Mouse (Mus musculus): ENCODE measurements around the gene Gpr152.
"Not testable (repeated sequence)": the region's sequence is repeated elsewhere in the genome, so short reads cannot be mapped to it uniquely, and the experiment has no call there.

Gpr152 gene

DNA sequence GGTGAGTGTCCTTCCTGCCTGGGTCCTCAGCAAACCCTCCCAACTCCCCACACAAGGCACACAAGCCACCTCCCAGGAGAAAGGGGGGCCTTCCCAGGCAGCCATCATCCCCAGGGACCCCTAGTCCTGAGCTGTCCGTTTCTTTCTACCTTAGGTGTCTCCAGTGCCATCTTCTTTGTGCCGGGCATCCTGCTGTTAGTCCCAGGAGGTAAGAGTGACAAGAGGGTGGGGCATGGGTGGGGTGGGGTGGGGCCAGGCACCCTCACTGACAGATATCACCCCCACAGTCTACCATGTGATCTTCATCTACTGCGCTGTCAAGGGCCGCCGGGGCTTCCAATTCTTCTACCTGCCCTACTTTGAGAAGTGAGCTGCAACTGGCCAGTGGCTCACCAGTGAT is 8.5 kb upstream of the Gpr152 start:
- DNase-seq (ENCODE audit: low spot score in 2 of 2): no peak

DNA sequence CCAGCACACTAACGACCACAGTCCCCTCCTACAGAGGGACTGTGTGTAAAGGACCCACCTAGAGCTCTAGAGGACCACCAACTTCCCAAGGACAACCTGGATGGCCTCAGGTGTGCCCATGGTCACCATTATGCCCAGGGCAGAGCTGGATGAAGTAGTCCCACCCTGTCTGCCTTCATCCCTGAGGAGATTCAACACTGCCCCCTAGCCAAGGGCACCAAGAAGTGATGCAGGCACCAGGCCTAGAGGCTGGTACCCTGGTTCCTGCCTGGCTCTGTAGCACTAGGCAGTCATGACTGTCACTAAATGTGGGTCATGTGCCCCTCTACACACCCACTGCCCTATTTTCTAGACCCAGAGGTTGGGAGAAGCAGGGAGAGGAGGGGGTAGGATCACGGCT is 7.8 kb upstream of the Gpr152 start:
- no peak for DNase-seq (ENCODE audit: low spot score in 2 of 2)

DNA sequence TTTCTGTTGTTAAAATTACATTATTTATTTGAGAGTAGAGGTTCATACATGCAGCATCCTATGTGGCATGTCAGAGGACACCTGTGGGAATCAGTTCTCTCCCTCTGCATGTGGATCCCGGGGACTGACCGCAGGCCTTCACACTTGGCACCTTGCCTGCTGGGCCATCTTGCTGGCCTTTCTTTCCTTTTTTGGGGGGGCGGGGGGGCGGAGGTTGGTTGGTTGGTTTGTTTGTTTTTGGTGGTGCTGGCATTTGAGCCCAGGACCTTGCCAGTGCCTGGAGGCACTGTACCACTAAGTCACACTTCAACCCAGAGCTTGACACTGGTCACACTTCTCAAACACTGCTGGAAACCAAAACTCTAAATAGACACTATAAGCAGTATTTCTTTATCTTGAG is 5.2 kb upstream of the Gpr152 start:
- DNase-seq (ENCODE audit: low spot score in 2 of 2): no peak

GRCm38 (mm10) chr19:4135229-4135962 is 4.2 kb upstream of the Gpr152 start:
- not testable (repeated sequence) for DNase-seq (ENCODE audit: low spot score in 2 of 2)

GRCm38 (mm10) chr19:4135963-4136345 is 3.6 kb upstream of the Gpr152 start:
- DNase-seq (ENCODE audit: low spot score in 2 of 2): not testable (repeated sequence)

- DNase-seq (ENCODE audit: low spot score in 2 of 2): no peak
Measured at GRCm38 (mm10) chr19:4136463-4136862, 3.1 kb upstream of the Gpr152 start.

- DNase-seq (ENCODE audit: low spot score in 2 of 2): no peak
Measured at GRCm38 (mm10) chr19:4137913-4138312, 1.7 kb upstream of the Gpr152 start.

GRCm38 (mm10) chr19:4140147-4140546 is 560 bp downstream of the Gpr152 start:
- no peak for DNase-seq (ENCODE audit: low spot score in 2 of 2)

DNA sequence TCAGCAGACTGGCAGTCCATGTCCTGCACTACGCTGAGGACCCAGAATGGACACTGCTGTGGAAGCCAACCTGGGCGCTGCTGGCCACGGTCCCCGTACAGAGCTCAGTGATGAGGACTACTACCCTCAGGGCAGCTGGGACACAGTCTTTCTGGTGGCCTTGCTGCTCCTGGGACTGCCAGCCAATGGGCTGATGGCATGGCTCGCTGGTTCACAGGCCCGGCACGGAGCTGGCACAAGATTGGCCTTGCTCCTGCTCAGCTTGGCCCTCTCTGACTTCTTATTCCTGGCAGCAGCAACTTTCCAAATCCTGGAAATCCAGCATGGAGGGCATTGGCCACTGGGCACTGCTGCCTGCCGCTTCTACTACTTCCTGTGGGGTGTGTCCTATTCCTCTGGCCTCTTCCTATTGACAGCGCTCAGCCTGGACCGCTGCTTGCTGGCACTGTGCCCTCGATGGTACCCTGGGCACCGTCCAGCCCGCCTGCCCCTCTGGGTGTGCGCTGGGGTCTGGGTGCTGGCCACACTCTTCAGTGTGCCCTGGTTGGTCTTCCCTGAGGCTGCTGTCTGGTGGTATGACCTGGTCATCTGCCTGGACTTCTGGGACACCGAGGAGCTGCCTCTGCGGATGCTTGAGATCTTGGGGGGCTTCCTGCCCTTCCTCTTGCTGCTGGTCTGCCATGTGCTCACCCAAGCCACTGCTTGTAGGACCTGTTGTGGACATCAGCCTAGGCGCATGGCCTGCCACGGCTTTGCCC is 3.0 kb downstream of the Gpr152 start:
- no peak for DNase-seq (ENCODE audit: low spot score in 2 of 2)

GRCm38 (mm10) chr19:4143759-4144268 is 4.2 kb downstream of the Gpr152 start, which contains the start of gene Cabp4:
Cabp4 (minus strand) TSS chr19:4144033.
- no peak for DNase-seq (ENCODE audit: low spot score in 2 of 2)

- no peak for DNase-seq (ENCODE audit: low spot score in 2 of 2)
Measured at GRCm38 (mm10) chr19:4144550-4145498, 5.2 kb downstream of the Gpr152 start.

GRCm38 (mm10) chr19:4145936-4146335 is 6.3 kb downstream of the Gpr152 start:
- DNase-seq (ENCODE audit: low spot score in 2 of 2): no peak

DNA sequence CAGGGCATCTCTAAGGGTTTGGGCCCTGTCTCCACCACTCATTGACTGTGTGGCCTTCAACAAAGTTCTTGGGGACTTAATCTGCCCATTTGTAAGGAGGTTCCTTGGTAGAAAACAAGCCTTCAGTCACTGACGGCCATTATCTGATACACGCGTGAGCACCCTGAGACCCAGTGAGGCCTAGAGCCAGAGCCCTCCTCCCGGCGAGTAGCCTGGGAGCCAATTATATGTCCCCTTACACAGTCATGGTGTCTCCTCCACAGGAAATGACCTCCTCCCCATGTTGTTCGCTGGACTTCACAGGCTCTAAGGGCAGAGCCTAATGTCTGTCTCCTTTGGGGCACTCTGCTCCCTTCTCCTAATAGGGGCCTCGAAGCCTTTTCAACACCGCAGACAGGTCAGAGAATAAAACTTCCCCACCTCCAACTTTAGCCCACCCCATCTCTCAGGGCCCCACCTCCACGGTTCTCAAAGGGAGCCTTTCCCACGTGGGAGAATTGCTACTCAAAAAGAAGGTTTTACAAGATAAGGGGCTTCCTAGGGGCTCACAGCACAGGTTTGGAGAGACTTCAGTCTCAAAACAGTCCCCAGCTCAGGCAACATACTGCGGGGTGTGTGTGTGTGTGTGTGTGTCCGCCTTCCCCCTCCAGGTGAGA is 6.9 kb downstream of the Gpr152 start:
- no peak for DNase-seq (ENCODE audit: low spot score in 2 of 2)

GRCm38 (mm10) chr19:4147022-4147405 is 7.4 kb downstream of the Gpr152 start:
- no peak for DNase-seq (ENCODE audit: low spot score in 2 of 2)

DNA sequence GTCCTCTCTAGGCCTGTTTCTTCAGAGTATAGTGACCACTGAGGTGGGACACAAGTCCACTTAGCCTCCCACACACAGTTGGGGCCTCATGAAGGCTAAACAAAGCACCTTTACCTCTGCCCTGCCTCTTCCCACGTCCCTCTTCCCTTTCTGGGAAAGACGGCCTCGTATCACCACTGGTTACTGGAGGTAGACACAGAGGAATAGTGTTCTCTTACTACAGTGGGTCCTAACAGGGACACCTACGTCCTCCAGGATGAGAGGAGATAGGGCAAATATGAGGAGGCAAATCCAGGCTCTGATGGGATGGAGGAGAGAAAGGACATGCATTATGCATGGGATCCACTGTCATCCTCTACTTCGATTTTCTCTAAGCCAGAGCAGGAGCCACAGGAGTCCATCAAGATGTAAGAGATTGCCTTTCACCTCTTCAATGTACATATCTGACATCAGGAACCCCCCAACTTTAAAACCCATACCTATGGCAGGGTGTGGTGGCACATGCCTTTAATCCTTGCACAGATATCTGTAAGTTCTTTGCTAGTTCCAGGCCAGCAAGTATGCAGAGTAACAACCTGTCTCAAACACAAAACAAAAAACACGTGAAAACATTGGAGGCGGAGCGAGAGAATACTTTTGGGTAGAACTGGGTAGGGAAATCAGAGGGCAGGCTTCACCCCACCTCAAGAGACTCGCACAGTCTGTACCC is 8.3 kb downstream of the Gpr152 start:
- no peak for DNase-seq (ENCODE audit: low spot score in 2 of 2)

GRCm38 (mm10) chr19:4148491-4148806 is 8.9 kb downstream of the Gpr152 start, which contains the start of gene Coro1b:
Coro1b (plus strand) TSS chr19:4148619.
- peak; percentile 91 to 92 for DNase-seq (ENCODE audit: low spot score in 2 of 2)

DNA sequence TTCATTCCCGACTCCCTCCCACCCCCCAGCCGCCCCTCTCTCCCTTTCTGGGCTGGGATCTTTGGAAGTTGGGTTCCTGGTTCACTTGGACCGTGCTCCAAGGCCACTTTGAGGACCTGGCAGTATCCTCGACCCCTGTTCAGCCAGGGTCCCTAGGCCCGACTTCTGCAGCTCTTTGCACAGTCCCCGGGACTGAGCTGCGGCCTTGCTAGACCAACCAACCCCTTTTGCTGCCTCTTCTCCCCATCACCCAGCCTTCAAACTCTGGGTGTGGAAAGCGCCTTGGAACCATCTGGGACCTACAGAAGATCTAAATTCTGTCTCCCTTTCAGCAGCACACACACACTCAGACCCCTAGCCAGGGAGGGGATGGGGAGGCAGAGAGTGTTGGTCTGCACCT is 9.2 kb downstream of the Gpr152 start:
- DNase-seq (ENCODE audit: low spot score in 2 of 2): no peak

DNA sequence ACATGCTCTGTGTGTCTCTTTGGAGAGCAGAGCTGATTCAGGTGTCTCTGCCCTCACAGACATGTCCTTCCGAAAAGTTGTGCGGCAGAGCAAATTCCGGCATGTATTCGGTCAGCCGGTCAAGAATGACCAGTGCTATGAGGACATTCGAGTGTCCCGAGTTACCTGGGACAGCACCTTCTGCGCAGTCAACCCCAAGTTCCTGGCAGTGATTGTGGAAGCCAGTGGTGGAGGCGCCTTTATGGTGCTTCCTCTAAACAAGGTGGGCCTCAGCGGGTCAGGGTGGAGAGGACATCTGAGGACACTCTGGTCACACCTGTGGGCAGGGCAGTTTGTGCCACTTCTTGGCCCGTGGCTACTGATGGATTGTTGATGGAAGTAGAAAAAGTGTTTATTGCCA is 9.7 kb downstream of the Gpr152 start:
- DNase-seq (ENCODE audit: low spot score in 2 of 2): no peak

DNA sequence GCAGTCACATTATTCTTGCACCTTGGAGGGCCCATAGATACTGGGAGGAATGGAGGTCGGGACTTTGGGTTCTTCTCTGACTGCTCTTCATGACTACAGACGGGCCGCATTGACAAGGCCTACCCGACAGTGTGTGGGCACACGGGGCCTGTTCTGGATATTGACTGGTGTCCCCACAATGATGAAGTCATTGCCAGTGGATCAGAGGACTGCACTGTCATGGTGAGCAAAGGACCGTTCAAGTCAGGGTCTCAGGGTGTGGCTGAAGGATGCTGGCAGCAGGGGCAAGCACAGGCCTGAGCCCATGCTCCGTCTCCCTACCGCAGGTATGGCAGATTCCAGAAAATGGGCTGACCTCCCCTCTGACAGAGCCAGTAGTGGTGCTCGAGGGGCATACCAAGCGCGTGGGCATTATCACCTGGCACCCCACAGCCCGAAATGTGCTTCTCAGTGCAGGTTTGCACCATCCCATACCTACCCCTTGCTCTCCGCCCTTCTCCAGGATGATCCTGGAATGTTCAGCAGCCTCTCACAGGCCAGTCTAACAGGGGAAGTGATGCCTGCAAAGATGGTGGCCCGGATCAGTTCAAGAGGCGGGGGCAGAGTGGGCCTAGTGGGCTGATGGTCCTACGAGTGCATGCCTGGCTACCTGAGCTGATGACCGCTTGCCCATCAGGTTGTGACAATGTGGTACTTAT is 10.3 kb downstream of the Gpr152 start:
- no peak for DNase-seq (ENCODE audit: low spot score in 2 of 2)
